Mouse (Mus musculus): Measurements from ENCODE around the gene Adcy9. TPM values are rescaled to one million over a fixed set of nuclear protein-coding genes. Genes with fewer than 3 reads are reported as not detected.

The Adcy9 gene
- polyA plus RNA-seq, 1 experiment from 2014 or later = 1.3 TPM

GRCm38 (mm10) chr16:4419546-4420297, 576 bp downstream of the Adcy9 start:
- under 1% methylated on average over 72 of the region's 85 CpGs for WGBS
- Histone ChIP-seq H3K4me3 (replicated peaks; ENCODE audit: low read depth, low read length) (peak overlapping the region; percentile 75), H3K27ac (peak overlapping the region; percentile 85), H3K4me1 (replicated peaks; ENCODE audit: insufficient read depth, low read length) (peaks cover 5% of the 10 kb centered on the region), H3K9ac (ENCODE audit: low read depth, low read length) (peak overlapping the region; percentile 77), H3K9me3 (replicated peaks; ENCODE audit: low read length) (no peaks in the 10 kb centered on the region), H3K27me3 (ENCODE audit: insufficient read depth, low read length) (no peaks in the 10 kb centered on the region), H3K36me3 (ENCODE audit: insufficient read depth, low read length) (no peaks in the 10 kb centered on the region), H3K4me2 (ENCODE audit: low read length) (peak overlapping the region; percentile 94)
- 0 out of 2 replicates have a peak, but pooled peaks have one; percentile 4 for TF ChIP-seq CTCF (IDR thresholded peaks at IDR 0.05; ENCODE audit: low read depth)
- ATAC-seq (replicated peaks; ENCODE audit: low FRiP score, low read depth) (peak; percentile 80), DNase-seq (ENCODE audit: low spot score) (peak; percentile 45)

GRCm38 (mm10) chr16:4418776-4419545, 1.3 kb downstream of the Adcy9 start:
- Histone ChIP-seq H3K4me3 (replicated peaks; ENCODE audit: low read depth, low read length) (peak overlapping the region; percentile 75), H3K4me2 (ENCODE audit: low read length) (peak overlapping the region; percentile 94), H3K36me3 (ENCODE audit: insufficient read depth, low read length) (no peaks in the 10 kb centered on the region), H3K4me1 (replicated peaks; ENCODE audit: insufficient read depth, low read length) (peaks cover 5% of the 10 kb centered on the region), H3K9me3 (replicated peaks; ENCODE audit: low read length) (no peaks in the 10 kb centered on the region), H3K9ac (ENCODE audit: low read depth, low read length) (peak overlapping the region; percentile 77), H3K27me3 (ENCODE audit: insufficient read depth, low read length) (no peaks in the 10 kb centered on the region), H3K27ac (no peak overlapping the region)
- no peak for ATAC-seq (replicated peaks; ENCODE audit: low FRiP score, low read depth)
- no peak for DNase-seq (ENCODE audit: low spot score)
- 20% methylated on average over 32 of the region's 32 CpGs for WGBS
- no peak for TF ChIP-seq CTCF (IDR thresholded peaks at IDR 0.05; ENCODE audit: low read depth)

GRCm38 (mm10) chr16:4418072-4418471, 2.2 kb downstream of the Adcy9 start:
- peaks cover 5% of the 10 kb centered on the region for H3K4me1 ChIP-seq (replicated peaks; ENCODE audit: insufficient read depth, low read length)
- H3K4me2 ChIP-seq (ENCODE audit: low read length) = peak overlapping the region; percentile 13; the same call in 1 of the 2 replicates
- no peak for DNase-seq (ENCODE audit: low spot score)

GRCm38 (mm10) chr16:4417455-4417854, 2.8 kb downstream of the Adcy9 start:
- H3K4me2 ChIP-seq (ENCODE audit: low read length) = 0 out of 2 replicates have a peak overlapping the region, but pooled peaks have one; percentile 13
- ATAC-seq (replicated peaks; ENCODE audit: low FRiP score, low read depth) (no peak), DNase-seq (ENCODE audit: low spot score) (no peak)
- no peaks in the 10 kb centered on the region for H3K27me3 ChIP-seq (ENCODE audit: insufficient read depth, low read length)
- no peak for TF ChIP-seq CTCF (IDR thresholded peaks at IDR 0.05; ENCODE audit: low read depth)
- H3K9me3 ChIP-seq (replicated peaks; ENCODE audit: low read length) = no peaks in the 10 kb centered on the region
- H3K36me3 ChIP-seq (ENCODE audit: insufficient read depth, low read length) = no peaks in the 10 kb centered on the region
- 68% methylated on average over 7 of the region's 7 CpGs for WGBS
- H3K9ac ChIP-seq (ENCODE audit: low read depth, low read length) = no peak overlapping the region
- H3K27ac ChIP-seq = no peak overlapping the region
- peaks cover 5% of the 10 kb centered on the region for H3K4me1 ChIP-seq (replicated peaks; ENCODE audit: insufficient read depth, low read length)
- no peak overlapping the region for H3K4me3 ChIP-seq (replicated peaks; ENCODE audit: low read depth, low read length)

More at GRCm38 (mm10) chr16:4418072-4418471, 2.2 kb downstream of the Adcy9 start:
- no peak for TF ChIP-seq CTCF (IDR thresholded peaks at IDR 0.05; ENCODE audit: low read depth)
- Histone ChIP-seq H3K27me3 (ENCODE audit: insufficient read depth, low read length) (no peaks in the 10 kb centered on the region), H3K36me3 (ENCODE audit: insufficient read depth, low read length) (no peaks in the 10 kb centered on the region), H3K9me3 (replicated peaks; ENCODE audit: low read length) (no peaks in the 10 kb centered on the region), H3K9ac (ENCODE audit: low read depth, low read length) (no peak overlapping the region), H3K4me3 (replicated peaks; ENCODE audit: low read depth, low read length) (no peak overlapping the region), H3K27ac (no peak overlapping the region)
- ATAC-seq (replicated peaks; ENCODE audit: low FRiP score, low read depth) = no peak
- WGBS = 95% methylated on average over 11 of the region's 11 CpGs

- Histone ChIP-seq H3K9ac (ENCODE audit: low read depth, low read length) (no peak overlapping the region), H3K27ac (no peak overlapping the region), H3K9me3 (replicated peaks; ENCODE audit: low read length) (no peaks in the 10 kb centered on the region), H3K4me2 (ENCODE audit: low read length) (no peak overlapping the region), H3K36me3 (ENCODE audit: insufficient read depth, low read length) (no peaks in the 10 kb centered on the region), H3K27me3 (ENCODE audit: insufficient read depth, low read length) (no peaks in the 10 kb centered on the region), H3K4me3 (replicated peaks; ENCODE audit: low read depth, low read length) (no peak overlapping the region), H3K4me1 (replicated peaks; ENCODE audit: insufficient read depth, low read length) (peaks cover 5% of the 10 kb centered on the region)
- DNase-seq (ENCODE audit: low spot score) (no peak), ATAC-seq (replicated peaks; ENCODE audit: low FRiP score, low read depth) (no peak)
- no peak for TF ChIP-seq CTCF (IDR thresholded peaks at IDR 0.05; ENCODE audit: low read depth)
- 84% methylated on average over 8 of the region's 8 CpGs for WGBS
Measured at GRCm38 (mm10) chr16:4414881-4415585, 5.3 kb downstream of the Adcy9 start.
